Mouse (Mus musculus) layer of hippocampus, adult 18-20 months (tissue): Measurements from ENCODE around the gene Magi2. TPM values are rescaled to one million over a fixed set of nuclear protein-coding genes. Genes with fewer than 3 reads are reported as not detected.

Source experiments
- DNase-seq, 2 experiments: peaks; one replicate each; pipeline ENCODE4 v3.0.0; 2022; ENCODE audit warnings: low spot score in 2 of 2
- total RNA-seq, 2 experiments: library from RNA; stranded (reverse); gene quantifications; 2 replicates each; pipeline ENCODE4 v1.2.3; 2021

Gene Magi2
- total RNA-seq, 2 experiments from 2014 or later = 114 to 141 TPM

DNA sequence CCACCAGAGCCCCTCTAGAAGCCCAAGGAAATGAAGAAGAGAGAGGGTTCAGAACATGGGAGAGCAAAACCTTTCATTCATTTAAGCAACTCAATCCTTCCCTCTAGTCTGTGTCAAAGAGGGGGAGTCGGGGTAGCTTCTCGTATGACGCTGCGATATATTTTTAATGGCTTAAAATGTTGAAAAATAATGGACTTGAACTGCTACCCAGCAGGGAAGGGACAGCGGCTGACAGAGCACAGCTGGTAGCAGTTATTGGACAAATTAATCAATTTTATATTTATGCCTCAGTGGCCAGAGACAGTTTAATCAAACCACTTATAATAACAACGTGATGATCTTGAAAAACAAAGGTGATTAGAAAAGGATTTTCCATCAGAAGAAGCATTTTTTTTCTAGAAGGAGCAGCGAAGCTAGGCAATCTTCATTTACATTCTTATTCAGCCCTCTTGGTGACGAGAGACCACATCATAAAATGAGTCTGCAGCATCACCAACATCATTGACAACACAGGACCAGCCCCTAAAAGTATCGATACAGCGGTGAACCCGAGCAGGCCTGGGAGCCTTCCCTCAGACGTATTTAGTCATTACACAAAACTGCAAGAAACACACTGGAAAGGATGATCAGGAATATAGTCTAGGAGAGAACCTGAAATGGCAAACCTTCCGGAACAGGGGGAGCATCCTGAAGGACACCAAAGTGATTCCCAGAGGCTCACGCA lies 1407.4 kb downstream of the Magi2 start:
- DNase-seq = no peak

DNA sequence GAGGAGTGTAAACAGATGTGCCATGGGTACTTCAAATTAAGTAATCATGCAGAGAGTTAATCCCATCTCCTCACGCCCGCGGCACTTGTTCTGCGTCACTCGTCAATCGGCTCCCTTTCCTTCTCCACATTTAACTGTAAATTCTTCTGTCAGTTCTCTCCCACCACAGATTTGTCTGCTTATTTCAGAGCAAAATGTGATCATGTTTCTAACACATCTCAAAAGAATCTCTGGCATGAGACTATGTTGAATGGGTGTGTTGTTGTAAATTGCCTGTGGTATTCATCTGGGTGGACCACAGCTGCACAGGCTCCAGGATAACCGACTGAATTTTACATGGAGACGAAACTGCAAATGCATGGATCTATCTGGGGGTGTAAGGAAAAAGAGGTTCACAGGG lies 1408.0 kb downstream of the Magi2 start:
- DNase-seq = no peak

DNA sequence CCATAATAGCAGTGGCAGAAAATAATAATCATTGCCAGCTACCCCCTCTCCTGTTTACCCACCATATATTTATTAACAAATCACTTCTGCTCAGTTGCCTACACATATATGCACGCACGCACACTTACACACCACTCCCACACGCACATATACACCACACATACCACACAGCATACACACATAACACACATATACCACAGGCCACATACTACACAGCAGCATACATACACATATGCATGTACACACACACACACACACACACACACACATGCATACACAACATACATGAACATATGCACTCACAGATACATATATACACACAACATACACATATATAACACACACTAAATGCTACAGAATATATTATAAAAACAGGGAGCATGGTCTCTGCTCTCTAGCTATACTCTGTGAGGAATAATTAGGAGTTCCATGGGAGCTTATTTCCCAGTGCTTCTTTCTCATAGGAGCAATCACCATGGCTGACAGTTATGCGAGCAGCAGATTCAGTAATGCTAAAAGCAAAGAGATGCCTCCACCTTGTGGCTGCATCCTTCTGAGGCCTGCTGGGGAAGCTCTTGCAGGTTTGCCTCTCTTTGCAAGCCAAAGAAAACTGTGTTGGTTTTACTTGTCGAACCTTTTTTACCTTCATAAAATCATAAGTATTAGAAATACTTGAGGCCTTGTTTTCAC lies 1410.6 kb downstream of the Magi2 start:
- DNase-seq = peak in 1 of 2 experiments; percentile 63

DNA sequence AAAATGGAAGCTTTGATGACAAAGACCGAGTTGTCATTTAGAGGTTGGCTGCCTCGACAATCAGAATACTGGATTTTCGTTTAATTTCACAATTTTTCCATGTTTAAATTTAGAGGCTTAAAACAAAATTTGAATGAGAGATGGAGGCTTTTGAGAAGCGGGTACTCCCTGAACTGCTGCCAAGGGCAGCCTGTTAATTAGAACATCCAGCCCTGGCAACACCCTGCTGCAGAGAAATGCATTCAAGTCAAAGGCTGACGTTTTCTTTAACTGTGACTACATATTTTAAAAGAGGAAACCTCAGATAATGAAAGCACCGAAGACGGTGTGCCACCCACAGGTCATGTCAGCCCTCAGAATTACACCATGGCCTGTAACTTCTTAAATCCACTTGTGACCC lies 1415.4 kb downstream of the Magi2 start:
- peak in 1 of 2 experiments; percentile 46 for DNase-seq

DNA sequence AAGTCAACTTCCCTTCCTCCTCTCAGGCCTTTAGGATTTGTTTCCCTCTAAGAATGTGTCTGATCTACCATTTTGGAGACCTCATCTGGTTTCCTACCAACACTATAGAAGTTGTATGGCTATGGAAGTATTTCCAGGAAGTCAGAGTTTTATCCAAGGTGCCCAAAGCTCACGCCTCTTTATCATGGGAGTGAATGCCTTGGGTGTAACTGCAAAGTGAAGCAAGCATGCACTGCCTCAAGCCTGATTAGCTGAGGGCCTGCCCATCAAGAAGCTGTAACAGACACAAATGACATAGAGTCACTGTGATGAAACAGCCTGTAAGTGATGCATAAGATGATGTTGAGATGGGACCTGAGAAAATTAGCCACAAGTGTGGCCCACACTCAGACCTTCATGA lies 1416.9 kb downstream of the Magi2 start:
- DNase-seq = no peak

DNA sequence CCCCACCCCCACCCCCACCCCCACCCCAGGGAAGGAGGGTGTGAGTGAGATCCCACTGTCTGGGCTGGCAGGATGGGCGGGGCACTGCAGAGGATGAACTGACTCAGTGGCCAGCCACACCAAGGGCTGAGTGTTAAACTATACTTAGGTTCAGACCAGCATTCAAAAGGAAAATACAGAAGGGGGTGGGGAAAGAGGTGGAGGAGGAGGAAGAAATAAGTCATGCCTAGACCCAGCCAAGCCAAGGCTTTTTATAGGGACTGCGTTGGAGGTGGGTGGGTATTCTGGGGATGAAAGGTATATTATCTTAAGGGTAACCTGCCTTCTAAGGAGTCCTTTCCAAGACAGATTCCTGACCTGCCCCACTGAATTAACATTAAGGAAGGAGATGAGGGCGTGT lies 1420.1 kb downstream of the Magi2 start:
- DNase-seq = no peak

DNA sequence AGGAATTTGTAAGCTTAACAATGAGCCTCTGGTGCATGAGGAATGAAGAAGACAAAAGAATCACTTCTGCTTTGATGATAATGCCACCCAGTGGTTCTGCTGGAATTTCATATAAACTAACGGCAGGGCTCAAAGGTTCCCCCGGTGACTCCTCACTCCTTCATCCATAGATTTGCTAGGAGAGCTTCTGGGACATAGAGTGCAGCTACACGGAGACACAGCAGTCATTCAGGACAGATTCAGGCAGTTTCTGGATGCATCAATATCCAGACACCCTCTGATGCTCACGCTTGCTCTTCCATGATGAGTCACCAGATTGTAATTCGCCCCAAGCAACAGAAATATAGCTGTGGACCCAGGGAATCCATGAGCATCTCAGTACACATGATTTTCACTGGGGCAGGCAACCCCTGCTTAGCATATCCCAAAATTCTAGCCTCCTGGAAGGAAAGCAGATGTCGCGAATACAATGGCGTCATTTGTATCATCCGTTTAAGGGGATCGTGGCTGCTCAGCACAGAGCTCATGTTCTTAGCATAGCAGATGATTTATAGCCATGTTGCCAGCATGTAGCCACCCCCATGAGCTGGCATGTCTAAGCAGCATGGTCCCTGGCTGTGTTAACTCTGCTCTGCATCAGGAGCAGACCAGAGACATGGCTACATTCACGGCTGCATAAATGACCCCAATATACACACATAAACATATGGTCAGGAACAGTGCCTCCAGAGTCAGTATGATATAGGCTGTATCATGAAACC lies 1426.8 kb downstream of the Magi2 start:
- DNase-seq = peak; percentile 31 to 63

DNA sequence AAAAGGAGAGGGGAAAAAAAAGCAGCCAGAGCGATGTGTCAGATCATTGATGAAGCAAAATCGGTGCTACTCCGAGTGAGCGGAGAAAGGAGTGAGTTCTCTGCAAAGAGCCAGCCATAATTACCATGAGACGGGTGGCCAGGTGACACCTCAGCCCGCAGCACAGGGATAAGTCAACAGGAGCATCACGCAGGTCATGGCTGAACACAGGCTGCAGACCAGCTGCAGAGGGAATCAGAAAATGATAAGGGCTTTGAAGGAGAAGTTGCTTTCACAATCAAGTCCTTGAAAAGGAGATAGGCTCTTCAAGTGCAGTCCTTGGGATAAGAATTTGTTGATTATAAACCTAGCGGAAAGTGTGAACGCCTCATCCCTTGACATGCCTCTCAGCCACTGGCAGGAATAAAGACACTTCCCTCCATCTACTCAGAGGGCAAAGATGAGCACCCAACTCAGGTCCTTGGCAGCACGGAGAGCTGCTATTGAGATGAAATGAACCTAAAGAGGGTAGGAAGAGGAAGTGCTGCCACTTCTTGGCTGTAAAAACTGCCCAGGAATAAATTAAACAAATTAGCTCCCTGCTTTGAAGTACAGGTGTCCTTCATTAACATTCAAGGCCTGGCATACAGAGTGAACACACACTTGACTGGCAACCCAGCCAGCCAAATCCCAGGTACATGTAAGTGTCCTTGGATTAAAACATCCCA lies 1428.1 kb downstream of the Magi2 start:
- DNase-seq = no peak

DNA sequence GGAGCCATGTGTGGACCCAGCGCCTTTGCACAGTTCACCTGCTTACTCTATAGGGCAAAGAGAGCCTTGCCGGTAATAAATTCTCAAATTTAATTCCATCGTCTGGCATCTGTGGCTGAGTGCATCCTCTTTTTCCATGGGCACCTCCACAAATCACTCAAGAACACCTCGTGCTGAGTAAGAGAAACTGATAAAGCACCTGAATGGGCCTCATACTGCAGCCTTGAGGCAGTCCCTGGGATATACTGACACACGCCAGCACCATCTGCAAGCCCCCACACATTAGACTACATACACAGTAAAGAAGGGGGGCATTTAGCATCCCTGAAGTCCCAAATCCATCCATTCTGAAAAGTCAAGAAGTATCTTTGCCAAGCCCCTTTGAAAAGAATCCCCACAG lies 1430.2 kb downstream of the Magi2 start:
- no peak for DNase-seq

DNA sequence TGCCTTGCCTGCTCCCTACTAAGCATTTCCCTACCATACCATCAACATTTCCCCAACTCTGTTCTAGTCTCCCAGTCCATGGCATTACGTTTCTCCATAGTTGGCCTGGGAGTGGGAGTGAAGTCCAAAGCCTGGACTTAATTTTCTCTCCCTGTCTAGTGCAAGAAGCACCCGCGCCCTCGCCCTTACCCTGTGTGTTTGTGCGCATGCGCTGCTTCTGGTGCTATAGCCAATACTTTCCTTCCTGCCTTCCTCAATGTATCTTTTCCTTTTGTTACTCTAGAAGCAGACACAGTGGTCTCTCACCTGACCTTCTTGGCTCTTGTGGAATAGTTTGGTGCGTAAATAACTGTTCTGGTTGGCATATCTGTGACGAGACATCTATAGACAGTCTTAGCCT lies 1440.8 kb downstream of the Magi2 start:
- no peak for DNase-seq

DNA sequence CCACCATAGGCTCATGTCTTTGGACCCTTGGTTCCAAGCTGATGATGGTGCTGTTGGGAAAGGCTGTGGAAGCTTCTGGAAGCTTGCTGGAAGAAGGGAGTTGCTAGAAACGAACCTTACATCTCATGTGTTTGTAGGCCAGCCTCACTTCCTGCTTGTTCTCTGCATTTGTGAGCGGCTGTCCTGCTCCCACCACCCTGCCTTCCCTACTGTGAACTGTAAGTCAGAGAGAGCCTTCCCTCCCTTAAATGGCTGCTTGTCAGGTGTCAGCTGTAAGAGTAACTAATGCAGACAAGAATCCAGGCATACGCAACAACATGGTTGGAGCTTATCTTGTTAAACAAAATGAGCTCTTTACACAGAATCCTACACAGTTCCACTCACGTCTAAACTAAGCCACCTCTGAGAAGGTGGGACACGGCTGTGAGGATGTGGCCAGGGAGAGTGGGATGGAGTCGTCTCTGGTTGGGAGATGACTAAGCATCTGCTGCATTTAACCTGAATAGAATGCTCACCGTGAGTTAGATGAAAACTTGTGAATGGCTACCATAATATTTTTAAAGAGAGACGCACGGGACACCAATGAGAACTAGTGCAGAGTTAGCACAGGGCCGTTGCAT lies 1442.0 kb downstream of the Magi2 start:
- no peak for DNase-seq

DNA sequence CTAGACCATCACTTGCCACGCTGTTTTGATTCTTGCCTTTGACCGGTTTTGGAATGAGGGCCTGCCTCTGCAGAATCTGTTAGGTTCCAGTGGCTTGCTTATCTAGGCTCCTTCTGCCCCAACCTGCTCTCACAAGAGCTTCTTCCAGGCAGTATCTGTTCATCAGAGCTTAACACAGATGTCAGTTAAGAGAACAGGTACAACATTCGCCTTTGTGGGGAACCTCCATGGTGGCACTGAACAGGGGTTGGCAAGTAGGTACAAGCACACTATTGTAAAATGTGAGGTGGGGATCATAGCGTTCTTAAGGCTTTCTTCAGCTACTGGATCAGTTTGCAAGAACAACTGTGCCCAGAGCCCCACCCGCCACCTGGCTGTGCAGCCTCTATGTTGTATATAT lies 1442.6 kb downstream of the Magi2 start:
- no peak for DNase-seq

DNA sequence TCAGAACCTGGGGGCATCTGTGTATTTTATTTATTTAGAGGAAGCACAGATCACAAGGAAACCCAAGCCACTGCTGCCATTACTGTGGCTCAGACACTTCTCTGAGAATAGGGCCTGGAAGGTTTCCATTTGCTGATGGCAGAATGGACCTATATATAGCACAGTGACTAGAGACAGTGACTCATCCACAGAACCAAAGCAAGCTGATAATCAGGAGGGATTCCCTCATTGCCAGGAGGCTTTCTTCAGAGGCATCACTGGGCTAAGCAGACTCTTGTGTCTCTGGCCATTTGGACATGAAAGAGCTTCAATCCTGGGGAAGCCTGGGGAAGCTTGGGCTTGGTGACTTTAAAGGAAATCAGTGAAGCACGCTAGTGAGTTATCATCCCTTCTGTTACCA lies 1445.0 kb downstream of the Magi2 start:
- peak; percentile 41 to 75 for DNase-seq

DNA sequence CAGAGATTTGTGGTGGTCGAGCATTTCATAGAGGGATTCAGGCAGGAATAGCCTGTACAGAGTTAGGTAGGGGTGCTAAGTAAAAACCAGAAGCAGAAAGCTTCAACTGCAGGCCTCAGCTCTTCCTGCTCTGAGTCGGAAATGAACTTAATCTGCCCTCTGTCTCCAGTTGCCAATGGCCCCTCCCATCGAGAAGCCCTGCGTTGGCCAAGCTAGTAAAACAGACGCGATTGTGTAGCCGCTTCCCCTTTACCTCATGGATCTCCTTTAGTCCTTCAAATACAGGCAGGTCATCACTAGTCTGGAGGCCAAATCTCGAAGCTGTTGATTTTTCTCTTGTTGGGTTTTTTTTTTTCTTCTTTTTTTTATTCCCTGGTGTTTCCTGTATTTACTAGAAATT lies 1447.7 kb downstream of the Magi2 start:
- DNase-seq = no peak

DNA sequence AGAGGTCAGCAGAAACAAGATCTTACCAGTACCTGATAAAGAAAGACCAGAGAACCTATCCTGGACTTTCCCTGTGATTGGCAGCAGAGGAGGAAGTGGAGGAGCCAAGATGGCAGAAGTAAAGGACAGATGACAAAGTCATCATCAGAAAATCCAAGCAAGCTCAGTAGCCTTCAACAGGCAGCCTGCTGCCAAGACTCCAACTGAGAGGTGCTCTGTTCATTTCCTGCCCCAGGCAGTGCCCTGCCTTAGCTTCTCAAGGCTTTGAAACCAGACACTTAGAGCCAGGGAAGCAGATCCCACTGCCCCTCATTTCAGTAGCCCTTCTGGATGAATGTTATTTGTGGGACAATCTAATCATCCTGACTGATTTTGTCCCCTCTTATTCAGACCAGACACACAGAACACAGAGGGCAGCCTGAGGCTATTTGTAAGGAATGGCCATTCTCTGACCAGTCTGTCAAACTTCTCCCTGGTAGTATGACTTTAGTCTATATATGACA lies 1448.4 kb downstream of the Magi2 start:
- DNase-seq = no peak

DNA sequence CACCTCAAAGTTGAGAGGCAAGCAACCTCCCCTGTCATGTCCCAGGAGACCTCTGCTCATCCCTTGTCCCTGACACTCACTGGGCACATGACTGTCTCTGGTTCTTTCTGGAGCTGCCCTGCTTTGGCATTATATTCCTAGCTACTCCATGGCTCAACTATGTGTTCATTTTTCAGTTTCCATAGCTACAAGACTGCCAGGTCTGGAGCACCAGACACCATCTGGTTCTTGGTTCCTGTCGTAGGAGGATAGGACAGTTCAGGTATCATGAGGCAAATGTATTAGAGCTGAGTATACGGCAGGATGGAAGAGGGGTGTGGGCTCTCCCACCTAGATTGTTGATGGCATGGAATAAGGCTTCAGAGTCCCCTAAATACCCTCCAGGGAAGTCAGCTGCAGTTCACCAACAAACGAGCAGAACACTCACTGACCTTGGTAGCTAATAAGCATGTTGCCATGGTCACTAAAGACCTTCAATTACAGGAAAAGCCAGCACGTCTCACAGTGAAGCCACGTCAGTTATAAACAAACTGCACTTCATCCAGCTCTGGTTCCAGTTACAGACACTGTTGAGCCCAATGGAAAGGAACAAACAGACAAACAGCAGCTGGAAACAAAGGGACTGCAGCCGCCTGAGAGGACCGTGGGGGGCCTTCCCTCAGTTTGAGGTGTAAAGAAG lies 1449.5 kb downstream of the Magi2 start:
- DNase-seq = peak in 1 of 2 experiments; percentile 48

DNA sequence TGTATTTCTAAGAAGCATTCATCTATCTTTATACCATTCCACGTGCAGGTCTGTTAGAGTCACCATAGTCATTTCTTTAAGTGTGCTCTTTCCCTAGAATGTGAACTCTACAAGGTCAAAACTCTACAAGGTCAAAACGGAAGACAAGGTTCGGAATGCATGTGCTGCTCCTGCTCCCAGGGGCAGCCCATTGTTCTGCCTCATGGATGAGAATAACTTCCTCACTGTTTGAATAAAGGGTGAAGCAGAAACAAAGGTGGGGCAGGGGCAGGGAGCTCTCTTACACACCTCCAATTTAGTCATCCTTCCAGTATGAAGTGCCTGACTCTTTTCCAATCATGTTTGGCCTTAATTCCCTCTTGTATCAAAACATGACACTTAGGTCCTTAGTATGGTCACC lies 1450.4 kb downstream of the Magi2 start:
- DNase-seq = no peak

DNA sequence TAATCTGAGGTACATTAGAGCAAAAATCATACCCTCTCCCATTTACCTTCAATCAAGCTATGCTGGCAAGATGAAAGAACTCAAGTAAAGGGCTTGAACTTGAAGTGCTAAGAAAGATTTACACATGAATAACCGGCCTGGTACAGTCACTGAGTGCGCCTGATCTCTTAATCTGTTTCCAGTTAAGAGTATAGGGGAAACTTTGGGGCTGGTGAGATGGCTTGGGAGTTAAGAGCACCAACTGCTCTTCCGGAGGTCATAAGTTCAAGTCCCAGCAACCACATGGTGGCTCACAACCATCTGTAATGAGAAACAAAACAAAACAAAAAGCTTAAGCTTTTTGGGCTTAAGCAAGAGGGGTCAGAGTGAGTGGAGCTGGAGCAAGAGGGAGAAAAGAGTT lies 1451.7 kb downstream of the Magi2 start:
- no peak for DNase-seq

DNA sequence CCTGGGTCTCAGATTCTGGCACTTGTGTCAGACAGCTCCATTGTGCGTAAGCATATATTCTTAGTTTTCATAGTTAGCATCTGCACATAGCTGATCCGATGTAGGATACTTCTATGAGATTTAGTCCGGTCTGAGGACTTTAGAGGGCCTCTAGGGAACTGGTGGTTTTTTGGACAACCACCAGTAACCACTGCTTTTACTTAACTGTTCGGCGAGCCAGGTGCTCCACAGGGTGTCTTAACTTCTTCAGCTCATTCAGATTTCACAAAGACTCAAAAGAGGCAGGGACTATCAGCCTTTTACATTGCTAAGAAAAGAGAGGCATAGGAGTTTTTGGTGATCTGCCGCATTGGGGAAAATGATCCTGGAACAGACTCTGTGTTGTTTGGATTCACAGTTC lies 1453.1 kb downstream of the Magi2 start:
- no peak for DNase-seq

DNA sequence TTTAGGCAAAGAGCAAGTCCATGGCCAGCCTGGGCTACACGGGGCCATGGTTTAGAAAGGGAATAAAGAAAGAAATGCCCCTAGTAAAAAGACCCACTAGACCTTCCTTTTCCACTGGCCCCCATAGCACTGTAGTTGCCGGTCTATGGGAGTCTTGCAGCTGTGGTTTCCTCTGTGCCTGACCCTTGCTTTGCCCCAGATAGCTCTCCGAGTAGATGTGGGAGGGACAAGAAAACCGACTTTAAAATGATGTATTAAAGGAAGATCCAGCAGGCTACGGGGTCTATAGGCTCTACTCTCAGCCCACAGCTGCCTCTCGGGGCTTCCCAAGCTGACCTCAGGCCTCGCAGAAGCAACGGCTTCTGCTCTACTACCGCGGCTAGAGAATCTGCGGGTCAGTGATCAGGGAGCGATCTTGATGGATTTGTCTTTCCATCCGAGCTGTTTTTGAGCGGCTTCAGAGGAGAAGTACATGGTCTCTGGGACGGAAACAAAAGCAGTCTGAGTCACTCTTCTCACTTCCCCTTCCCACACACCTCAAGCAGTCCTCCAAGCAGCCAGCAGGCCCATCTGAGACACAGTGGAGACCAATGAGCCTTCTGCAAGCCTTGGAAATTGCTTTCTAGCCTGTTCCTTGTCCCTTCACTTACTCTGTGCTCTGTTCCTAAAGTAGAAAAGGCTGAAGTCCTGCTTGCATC lies 1454.1 kb downstream of the Magi2 start:
- peak; percentile 22 to 50 for DNase-seq
